Mouse (Mus musculus) telencephalon, adult 2 months (tissue): ENCODE results near the gene Pcbd2.
A peak's percentile ranks its signal among the peaks of the same experiment; 100 is the strongest.
"Not testable (repeated sequence)": the region's sequence is repeated elsewhere in the genome, so short reads cannot be mapped to it uniquely, and the experiment has no call there.

ENCODE experiments used
- DNase-seq: peaks from one replicate; pipeline ENCODE4 v3.0.0-alpha.2; 2011; ENCODE audit warnings: low read depth, low spot score

Pcbd2 gene

GRCm38 (mm10) chr13:55727120-55727838, at the start of gene Pcbd2:
TSS of gene Pcbd2 (plus strand) at chr13:55727368.
- no peak for DNase-seq

DNA sequence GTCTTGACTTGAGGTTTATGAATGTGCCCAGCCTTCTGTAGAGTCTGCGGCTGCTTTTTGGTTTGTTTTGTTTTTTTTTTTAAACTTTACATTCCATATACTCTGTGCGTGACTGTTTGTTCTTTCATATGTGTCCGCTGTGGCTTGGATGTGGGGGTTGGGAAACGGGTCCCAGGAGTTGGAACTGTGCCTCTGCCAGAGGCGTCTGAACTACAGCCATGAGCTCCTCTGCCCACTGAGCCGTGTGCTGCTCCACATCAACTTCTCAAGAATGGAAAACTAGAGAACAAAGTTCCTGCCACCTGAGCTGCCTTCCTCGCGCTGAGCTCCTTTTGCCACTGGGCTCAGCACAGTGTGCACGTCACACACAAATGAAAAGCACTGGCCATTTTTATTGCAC, 45.0 kb upstream of the Pcbd2 start:
- no peak for DNase-seq

GRCm38 (mm10) chr13:55683581-55683980, 43.6 kb upstream of the Pcbd2 start:
- no peak for DNase-seq

DNA sequence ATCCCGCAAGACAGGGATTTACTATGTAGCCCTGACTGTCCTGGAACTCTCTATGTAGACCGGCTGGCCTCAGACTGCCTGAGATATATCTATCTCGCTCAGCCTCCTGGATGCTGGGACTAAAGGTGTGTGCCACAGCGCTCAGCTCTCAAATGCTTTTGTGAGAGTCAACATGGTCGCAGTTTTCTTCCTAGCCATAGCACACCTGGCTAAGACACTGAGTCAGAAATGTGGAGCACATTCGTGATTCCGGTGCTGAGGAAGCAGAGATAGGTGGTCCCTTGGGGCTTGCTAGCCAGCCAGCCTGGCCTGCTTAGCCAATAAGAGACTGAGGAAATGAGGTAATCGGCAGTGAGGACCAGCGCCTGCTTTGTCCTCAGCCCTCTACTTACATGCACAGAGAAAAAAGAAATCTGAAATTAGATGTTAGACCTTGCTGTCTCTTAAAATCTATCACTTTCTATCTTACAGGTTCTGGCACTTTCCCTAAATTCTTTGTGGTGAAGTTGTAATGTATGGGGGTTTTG, 41.0 kb upstream of the Pcbd2 start:
- no peak for DNase-seq

GRCm38 (mm10) chr13:55687927-55688602, 39.1 kb upstream of the Pcbd2 start:
- no peak for DNase-seq

GRCm38 (mm10) chr13:55692535-55693242, 34.5 kb upstream of the Pcbd2 start, which contains the start of gene B230219D22Rik:
TSS of gene B230219D22Rik (plus strand) at chr13:55693124.
- DNase-seq, result peak; percentile 67

DNA sequence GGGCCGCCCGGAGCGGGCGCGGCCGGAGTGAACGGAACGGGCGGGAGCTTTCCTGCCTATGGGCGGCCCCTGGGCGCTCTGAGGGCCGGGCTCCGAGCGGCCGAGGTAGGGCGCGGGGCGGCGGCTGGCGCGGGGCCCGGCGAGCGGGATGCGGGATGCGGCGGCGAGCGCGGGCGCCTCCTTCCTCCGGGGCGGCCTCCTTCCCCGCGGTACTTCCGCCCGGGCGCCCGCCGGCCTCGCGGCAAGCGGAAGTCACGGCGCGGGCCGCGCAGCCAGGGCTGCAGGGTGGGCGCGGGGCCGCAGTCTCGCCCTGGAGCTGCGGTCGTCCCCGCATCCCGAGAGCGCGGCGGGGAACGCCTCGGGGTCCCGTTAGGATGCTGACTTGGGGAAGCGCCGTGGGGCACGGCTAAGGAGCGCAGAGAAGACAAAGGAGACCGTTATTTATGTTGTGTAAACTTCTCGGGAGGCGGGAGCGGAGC, 33.9 kb upstream of the Pcbd2 start:
- peak; percentile 1 for DNase-seq

- DNase-seq, result peak; percentile 15
Observed at GRCm38 (mm10) chr13:55694110-55694509, 33.1 kb upstream of the Pcbd2 start.

GRCm38 (mm10) chr13:55695989-55696388, 31.2 kb upstream of the Pcbd2 start:
- DNase-seq, result not testable (repeated sequence)

DNA sequence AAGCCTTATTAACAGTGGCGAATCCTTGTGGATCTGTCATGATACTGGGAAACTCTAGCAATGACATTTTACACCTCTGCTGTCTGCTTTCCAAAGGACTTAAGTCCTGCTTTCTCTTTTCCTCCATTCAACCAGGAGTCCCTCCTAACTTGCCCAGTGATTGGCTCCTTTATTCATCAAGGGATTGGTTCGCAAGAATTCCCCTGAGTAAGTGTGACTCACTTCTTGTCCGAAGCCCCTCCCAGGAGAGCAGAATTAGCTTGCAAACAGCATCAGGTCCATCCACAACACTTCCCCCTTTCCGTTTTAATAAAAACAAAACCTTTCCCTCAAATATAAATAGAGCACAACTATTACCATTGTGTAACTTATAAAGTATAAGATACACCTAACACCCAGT, 22.9 kb upstream of the Pcbd2 start:
- no peak for DNase-seq

- no peak for DNase-seq
Observed at GRCm38 (mm10) chr13:55712846-55713245, 14.3 kb upstream of the Pcbd2 start.

DNA sequence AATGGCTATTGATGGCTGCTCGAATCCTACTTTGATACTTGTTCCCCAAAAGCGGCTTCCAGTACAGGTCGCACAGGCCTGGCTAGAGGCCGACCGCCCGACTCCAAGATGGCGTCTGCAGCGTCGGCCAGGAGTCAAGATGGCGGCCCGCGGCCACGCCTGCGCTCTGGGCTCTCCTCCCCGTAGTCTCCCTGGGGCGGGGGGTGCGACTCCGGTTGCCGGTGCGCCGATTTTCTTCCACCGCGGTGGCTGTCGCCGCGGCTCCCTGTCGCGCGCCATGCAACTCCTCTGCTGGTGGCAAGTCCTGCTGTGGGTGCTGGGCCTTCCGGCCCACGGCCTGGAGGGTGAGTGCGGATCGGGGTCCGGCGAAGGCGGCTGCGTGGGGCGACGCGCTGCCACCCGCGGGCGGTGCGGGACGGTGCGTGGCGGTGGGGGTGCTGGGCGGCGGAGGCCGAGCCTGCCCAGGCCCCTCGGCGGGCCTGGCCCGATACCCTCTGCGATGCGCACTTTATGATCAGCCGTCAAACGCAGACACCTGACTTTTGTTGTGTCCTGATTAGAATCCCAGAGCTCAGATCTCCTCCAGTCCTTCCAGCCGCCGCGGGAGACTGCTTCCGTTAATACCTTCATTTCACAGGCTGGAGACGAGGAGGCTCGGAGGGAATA, 12.5 kb upstream of the Pcbd2 start, which contains the start of gene Txndc15:
Txndc15 (plus strand) TSS at position 150 of the 666 bp plus-strand sequence.
- DNase-seq, result no peak

DNA sequence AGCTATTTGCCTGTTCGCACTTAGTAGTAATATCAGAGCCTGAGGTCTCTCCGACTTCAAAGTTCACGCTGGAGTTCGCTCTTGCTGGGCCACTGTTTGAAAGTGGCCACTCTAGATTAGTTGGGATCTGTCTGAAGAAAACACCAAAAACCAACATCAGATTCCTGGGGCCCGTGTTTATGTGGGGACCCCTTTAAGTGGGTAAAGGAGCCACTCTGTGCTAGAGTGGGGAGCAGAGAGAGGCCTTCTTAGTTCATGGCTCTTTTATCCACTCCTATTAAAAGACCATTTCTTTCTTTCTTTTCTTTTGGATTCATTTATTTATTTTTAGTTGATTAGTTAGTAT, 12.0 kb upstream of the Pcbd2 start:
- no peak for DNase-seq

DNA sequence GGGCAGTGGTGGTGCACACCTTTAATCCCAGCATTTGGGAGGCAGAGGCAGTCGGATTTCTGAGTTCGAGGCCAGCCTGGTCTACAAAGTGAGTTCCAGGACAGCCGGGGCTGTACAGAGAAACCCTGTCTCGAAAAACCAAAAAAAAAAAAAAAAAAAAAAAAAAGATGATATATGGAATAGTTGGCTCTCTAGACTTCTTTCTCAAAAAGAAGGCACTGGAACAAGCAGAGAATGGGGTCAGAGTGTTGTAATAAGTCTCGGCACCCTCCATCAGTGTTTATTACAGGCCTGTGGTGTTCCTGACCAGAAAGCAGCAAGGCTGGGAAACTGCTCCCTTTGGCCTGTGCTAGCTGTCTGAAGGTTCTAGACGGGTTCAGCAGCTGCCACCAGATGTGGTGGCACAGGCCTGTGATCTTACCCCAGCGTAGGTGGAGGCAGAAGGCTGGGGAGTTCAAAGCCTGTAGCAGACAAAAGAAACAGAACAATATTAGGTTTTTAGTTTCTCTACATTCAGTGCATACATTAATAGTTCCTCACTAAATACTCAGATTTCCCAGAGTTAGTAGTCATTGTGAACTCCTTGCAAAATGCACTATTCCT, 11.2 kb upstream of the Pcbd2 start:
- no peak for DNase-seq

- DNase-seq, result no peak
Observed at GRCm38 (mm10) chr13:55721516-55721915, 5.7 kb upstream of the Pcbd2 start.

DNA sequence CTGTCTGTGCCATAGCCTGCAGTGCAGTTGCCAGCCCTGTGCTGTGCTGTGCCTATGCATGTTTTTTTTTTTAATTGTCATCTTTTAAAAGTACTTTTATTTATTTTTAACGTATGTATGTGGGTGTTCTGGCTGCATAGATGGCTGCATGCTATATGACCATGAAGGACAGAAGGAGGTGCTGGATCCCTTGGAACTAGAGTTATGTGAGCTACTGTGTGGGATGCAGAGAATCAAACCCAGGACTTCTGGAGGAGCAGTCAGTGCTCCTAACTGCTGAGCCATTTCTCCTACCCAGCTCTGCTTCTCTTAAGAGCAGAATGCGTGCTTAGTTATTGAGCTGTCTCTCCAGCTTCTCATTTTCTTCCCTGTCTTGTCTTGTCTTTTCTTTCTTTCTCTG, 5.2 kb upstream of the Pcbd2 start:
- no peak for DNase-seq

DNA sequence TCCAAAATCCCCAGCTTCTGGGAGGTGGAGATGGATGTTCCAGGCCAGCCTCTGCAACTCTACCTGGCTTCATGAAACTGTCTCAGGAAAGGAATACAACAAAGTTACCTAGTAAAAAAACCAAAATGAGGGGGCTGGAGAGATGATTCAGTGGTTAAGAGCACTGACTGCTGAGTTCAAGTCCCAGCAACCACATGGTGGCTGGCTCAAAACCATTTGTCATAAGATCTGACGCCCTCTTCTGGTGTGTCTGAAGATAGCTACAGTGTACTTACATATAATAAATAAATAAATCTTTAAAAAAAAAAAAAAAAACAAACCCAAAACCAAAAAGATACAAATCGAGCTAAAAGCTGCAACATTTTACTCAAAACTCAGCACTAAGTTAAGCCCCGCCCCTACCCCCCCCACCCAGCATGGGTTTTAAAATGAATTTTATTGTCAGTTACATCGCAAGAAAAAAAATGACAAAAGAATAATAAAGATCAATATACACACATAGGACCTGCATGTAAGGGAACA, 509 bp upstream of the Pcbd2 start:
- no peak for DNase-seq

GRCm38 (mm10) chr13:55727839-55728238, 671 bp downstream of the Pcbd2 start:
- DNase-seq, result peak; percentile 78

DNA sequence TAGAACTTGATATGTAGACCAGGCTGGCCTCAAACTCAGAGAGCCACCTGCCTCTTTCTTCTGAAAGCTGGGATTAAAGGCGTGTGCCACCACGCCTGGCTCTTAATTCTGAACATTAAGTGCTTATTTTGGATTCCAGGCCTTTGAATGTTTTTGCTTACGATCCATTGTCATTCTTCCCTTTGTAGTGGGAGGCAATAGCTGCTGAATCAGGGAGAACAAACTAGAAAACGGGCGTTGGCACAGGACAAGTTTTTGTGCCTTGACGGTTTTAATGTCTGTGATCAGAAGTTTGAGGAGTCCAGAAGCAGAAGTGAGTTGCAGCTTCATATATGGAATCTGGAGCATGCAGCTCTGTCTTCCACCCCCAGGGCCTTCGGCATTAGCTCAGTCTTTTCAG, 3.5 kb downstream of the Pcbd2 start:
- DNase-seq, result no peak

DNA sequence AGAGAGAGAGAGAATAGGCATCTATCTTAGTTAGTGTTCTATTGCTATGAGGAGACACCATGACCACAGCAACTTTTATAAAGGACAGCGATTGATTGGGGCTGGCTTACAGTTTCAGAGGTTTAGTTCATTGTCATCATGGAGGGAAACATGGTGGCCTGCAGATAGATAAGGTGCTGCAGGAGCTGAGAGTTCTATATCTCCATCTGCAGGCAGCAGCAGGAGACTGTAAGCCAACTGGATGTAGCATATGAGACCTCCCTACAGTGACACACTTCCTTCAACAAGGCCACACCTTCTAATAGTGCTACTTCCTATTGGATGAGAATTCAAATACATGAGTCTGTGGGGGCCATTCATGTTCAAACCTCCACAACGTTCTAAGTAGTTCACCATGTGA, 5.0 kb downstream of the Pcbd2 start:
- no peak for DNase-seq
